Mouse (Mus musculus) MEL (cell line): ENCODE results near the gene Uba2.

ENCODE experiments used
- CHD1 ChIP-seq: IDR thresholded peaks from 2 replicates; pipeline ENCODE4 v1.6.1; 2012; ENCODE audit warnings: low read depth, mild to moderate bottlenecking, inconsistent platforms, low read length, improper control_type of control experiment
- CHD2 ChIP-seq: IDR thresholded peaks from 2 replicates; pipeline ENCODE4 v1.6.1; 2011; ENCODE audit warnings: low read length, improper control_type of control experiment
- CTCF ChIP-seq, 3 experiments: IDR thresholded peaks in 2 of 3; conservative IDR thresholded peaks in 1 of 3; 2 replicates each; pipeline ENCODE4 v1.5.1; 2011 to 2012; ENCODE audit warnings: low read length in 3 of 3, low read depth in 2 of 3, mild to moderate bottlenecking in 2 of 3, improper control_type of control experiment in 1 of 3, inconsistent platforms in 1 of 3, mixed read lengths in 1 of 3, moderate library complexity in 1 of 3; ENCODE audit not compliant: control insufficient read depth in 1 of 3, insufficient read depth in 1 of 3, poor library complexity in 1 of 3, severe bottlenecking in 1 of 3
- EP300 ChIP-seq, 2 experiments: IDR thresholded peaks; 2 replicates each; pipeline ENCODE4 v1.6.1; 2011; ENCODE audit warnings: improper control_type of control experiment in 2 of 2, low read length in 2 of 2, low read depth in 1 of 2, mild to moderate bottlenecking in 1 of 2
- HCFC1 ChIP-seq: IDR thresholded peaks from 2 replicates; pipeline ENCODE4 v1.6.1; 2012; ENCODE audit warnings: low read depth, mild to moderate bottlenecking, inconsistent platforms, low read length, improper control_type of control experiment, moderate library complexity
- KAT2A ChIP-seq: conservative IDR thresholded peaks from 2 replicates; pipeline ENCODE4 v1.6.1; 2012; ENCODE audit warnings: low read depth, low read length, improper control_type of control experiment, inconsistent platforms
- MAZ ChIP-seq: IDR thresholded peaks from 2 replicates; pipeline ENCODE4 v1.6.1; 2012; ENCODE audit warnings: low read depth, mild to moderate bottlenecking, inconsistent platforms, low read length, improper control_type of control experiment
- POLR2A ChIP-seq, 2 experiments: IDR thresholded peaks; 2 replicates each; pipeline ENCODE4 v1.6.1; 2011 to 2012; ENCODE audit warnings: low read length in 2 of 2, mild to moderate bottlenecking in 2 of 2, control low read depth in 1 of 2, improper control_type of control experiment in 1 of 2, low read depth in 1 of 2, moderate library complexity in 1 of 2; ENCODE audit not compliant: control insufficient read depth in 1 of 2, insufficient read depth in 1 of 2, poor library complexity in 1 of 2
- SIN3A ChIP-seq: IDR thresholded peaks from 2 replicates; pipeline ENCODE4 v1.6.1; 2012; ENCODE audit warnings: low read length, improper control_type of control experiment, inconsistent platforms
- USF1 ChIP-seq: IDR thresholded peaks from 2 replicates; pipeline ENCODE4 v1.6.1; 2014; ENCODE audit warnings: low read depth, mild to moderate bottlenecking, inconsistent platforms, low read length, improper control_type of control experiment, moderate library complexity
- ZKSCAN1 ChIP-seq: IDR thresholded peaks from 2 replicates; pipeline ENCODE4 v1.6.1; 2012; ENCODE audit warnings: low read depth, mild to moderate bottlenecking, inconsistent platforms, low read length, improper control_type of control experiment, moderate library complexity
- ZMIZ1 ChIP-seq: IDR thresholded peaks from 2 replicates; pipeline ENCODE4 v1.6.1; 2012; ENCODE audit warnings: low read depth, mild to moderate bottlenecking, inconsistent platforms, low read length, improper control_type of control experiment, moderate library complexity

DNA sequence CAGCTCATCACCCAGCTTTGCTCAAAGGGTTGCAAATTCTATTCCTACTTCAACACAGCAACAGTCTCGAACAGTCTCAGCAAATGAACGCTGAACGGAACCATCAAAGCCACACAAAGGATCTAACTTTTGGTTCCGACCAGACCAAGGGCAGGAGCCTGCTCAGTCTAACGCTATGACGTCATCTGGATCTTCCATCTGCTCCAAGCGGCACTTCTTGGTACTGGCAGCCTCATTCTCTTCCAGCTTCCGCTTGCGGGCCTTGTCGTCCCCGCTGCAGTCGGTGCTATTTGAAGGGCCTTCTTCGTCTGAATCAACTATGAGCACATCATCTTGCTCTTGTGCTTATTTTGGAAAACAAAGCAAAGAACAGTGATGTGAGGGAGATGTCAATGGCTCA, 28.3 kb downstream of the Uba2 start:
- no peak for TF ChIP-seq CTCF (IDR thresholded peaks at IDR 0.05 in 2 of 3, conservative IDR thresholded peaks at IDR 0.05 in 1 of 3; ENCODE audit: control insufficient read depth in 1 of 3, insufficient read depth in 1 of 3, low read depth in 2 of 3, low read length in 3 of 3, poor library complexity in 1 of 3, severe bottlenecking in 1 of 3)
- TF ChIP-seq MAZ: no peak
- TF ChIP-seq CHD2: no peak
- no peak for TF ChIP-seq KAT2A
- no peak for TF ChIP-seq EP300 (IDR thresholded peaks at IDR 0.05; ENCODE audit: low read depth in 1 of 2, low read length in 2 of 2)
- TF ChIP-seq ZMIZ1: no peak
- no peak for TF ChIP-seq ZKSCAN1
- no peak for TF ChIP-seq POLR2A (IDR thresholded peaks at IDR 0.05; ENCODE audit: control insufficient read depth in 1 of 2, insufficient read depth in 1 of 2, low read depth in 1 of 2, low read length in 2 of 2, poor library complexity in 1 of 2)
- TF ChIP-seq USF1: no peak
- TF ChIP-seq CHD1: no peak
- no peak for TF ChIP-seq SIN3A
- no peak for TF ChIP-seq HCFC1
